Mouse (Mus musculus) urinary bladder, postnatal 14 days (tissue): Measurements from ENCODE around the gene Alad.
"Not testable (repeated sequence)": the region's sequence is repeated elsewhere in the genome, so short reads cannot be mapped to it uniquely, and the experiment has no call there.

Experiments
- DNase-seq: peaks from one replicate; pipeline ENCODE4 v3.0.0; 2021; ENCODE audit warnings: low spot score

Alad gene

GRCm38 (mm10) chr4:62486162-62486696 lies 33.5 kb downstream of the Alad start:
- DNase-seq, result no peak

GRCm38 (mm10) chr4:62485450-62486161 lies 34.1 kb downstream of the Alad start:
- peak; percentile 73 for DNase-seq

- DNase-seq, result no peak
Observed at GRCm38 (mm10) chr4:62484928-62485327, 34.8 kb downstream of the Alad start.

GRCm38 (mm10) chr4:62480709-62481605 lies 38.8 kb downstream of the Alad start:
- DNase-seq, result no peak

GRCm38 (mm10) chr4:62479937-62480708 lies 39.6 kb downstream of the Alad start, which contains the start of gene Bspry:
Gene Bspry (plus strand): TSS chr4:62480053.
- peak; percentile 79 for DNase-seq

- DNase-seq, result not testable (repeated sequence)
Observed at GRCm38 (mm10) chr4:62479593-62479936, 40.2 kb downstream of the Alad start.

- DNase-seq, result no peak
Observed at GRCm38 (mm10) chr4:62477542-62478244, 42.0 kb downstream of the Alad start.

- no peak for DNase-seq
Observed at GRCm38 (mm10) chr4:62475793-62476192, 43.9 kb downstream of the Alad start.

GRCm38 (mm10) chr4:62475131-62475530 lies 44.6 kb downstream of the Alad start:
- no peak for DNase-seq

GRCm38 (mm10) chr4:62472071-62472470 lies 47.6 kb downstream of the Alad start:
- no peak for DNase-seq

- DNase-seq, result peak; percentile 76
Observed at GRCm38 (mm10) chr4:62470598-62471051, 49.1 kb downstream of the Alad start, which contains the start of gene Wdr31. Gene Wdr31 (minus strand): TSS chr4:62470896.

GRCm38 (mm10) chr4:62468158-62468557 lies 51.6 kb downstream of the Alad start:
- DNase-seq, result no peak

- DNase-seq, result no peak
Observed at GRCm38 (mm10) chr4:62463124-62463523, 56.6 kb downstream of the Alad start.

GRCm38 (mm10) chr4:62460348-62460747 lies 59.4 kb downstream of the Alad start:
- no peak for DNase-seq
